Mouse (Mus musculus) ES-Bruce4 (cell line): ENCODE measurements at regions not wholly inside any gene's neighbourhood (a gene's known extent, or its start where the extent isn't known, plus 50 kb on each side); places are given as distances from the start of the nearest gene placed in this dataset.

ENCODE experiments used
- CTCF ChIP-seq: IDR thresholded peaks from one replicate; pipeline ENCODE4 v1.8.1; 2011; ENCODE audit warnings: low read depth, low read length
- EP300 ChIP-seq: IDR thresholded peaks from 2 replicates; pipeline ENCODE4 v1.6.1; 2011; ENCODE audit warnings: low read depth, low read length; ENCODE audit not compliant: insufficient read depth
- POLR2A ChIP-seq: IDR thresholded peaks from one replicate; pipeline ENCODE4 v1.8.1; 2011; ENCODE audit warnings: low read length; ENCODE audit not compliant: insufficient read depth

DNA sequence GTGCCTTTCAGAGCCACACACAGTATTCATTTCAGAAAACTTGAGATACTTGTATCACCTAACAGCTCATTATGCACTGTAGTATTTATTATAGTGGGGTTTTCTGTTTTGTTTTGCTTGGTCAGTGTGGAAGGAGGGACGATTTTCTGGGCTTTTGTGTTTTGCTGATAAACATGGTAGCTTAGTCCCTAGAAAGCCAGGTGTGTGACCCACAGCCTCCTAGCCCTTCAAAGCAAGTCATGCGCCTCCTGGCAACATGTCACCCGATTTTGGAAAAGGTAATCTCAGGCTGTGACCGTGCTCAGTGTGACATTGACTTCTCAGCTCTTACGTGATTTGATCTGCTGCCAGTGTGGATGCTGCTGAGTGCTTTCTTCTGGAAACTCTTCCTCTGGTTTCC is 70.9 kb downstream of the Klf5 start:
- TF ChIP-seq CTCF, result no peak
- TF ChIP-seq EP300, result no peak
- TF ChIP-seq POLR2A, result no peak
